Mouse (Mus musculus) mouse embryonic stem cell (cell line): ENCODE data around the gene Armcx3.

Experiments
- in situ Hi-C, 2 experiments: fragments of 300-500 bp; cut with MboI; formaldehyde crosslinking; loops; 1 replicate in 1 of 2; 3 replicates in 1 of 2; pipeline ENCODE4 v1.14.3; 2019 to 2020; ENCODE audit warnings: low sequenced_read_pairs in 2 of 2, low pct_unique_long_range_greater_than_20kb in 1 of 2, mixed read lengths in 1 of 2; ENCODE audit not compliant: unreplicated experiment in 1 of 2

Gene Armcx3

GRCm38 (mm10) chrX:134807833-134808754, 51.7 kb downstream of the Armcx3 start:
- in situ Hi-C loops, result no loop called here

- in situ Hi-C loops, result no loop called here
These were observed 52.4 kb downstream of the Armcx3 start, which contains the start of gene Armcx2 for GRCm38 (mm10) chrX:134808755-134809224. Gene Armcx2, minus strand, starts transcription at chrX:134809221.
